Mouse (Mus musculus) hindbrain, embryonic 16.5 days (tissue): Measurements from ENCODE around the gene Abcd1. TPM values are rescaled to one million over a fixed set of nuclear protein-coding genes. Genes with fewer than 3 reads are reported as not detected.
"Not testable (repeated sequence)": the region's sequence is repeated elsewhere in the genome, so short reads cannot be mapped to it uniquely, and the experiment has no call there.

Experiments
- ATAC-seq: fragments of 200-750 bp; cut with Nextera tagmentation; 2 replicates; pipeline ENCODE4 v1.8.0; 2017; ENCODE audit warnings: moderate TSS enrichment, moderate library complexity
- H3K27ac ChIP-seq: fragments of 300-500 bp; sonication (generic); 2 replicates; pipeline ENCODE4 v1.5.1; 2014; ENCODE audit warnings: low read depth, mild to moderate bottlenecking, control low read depth, low read length, moderate library complexity
- H3K27me3 ChIP-seq: fragments of 300-500 bp; sonication (generic); replicated peaks from 2 replicates; pipeline ENCODE4 v1.6.1; 2014; ENCODE audit warnings: low read length; ENCODE audit not compliant: control insufficient read depth, insufficient read depth
- H3K36me3 ChIP-seq: fragments of 300-500 bp; sonication (generic); 2 replicates; pipeline ENCODE4 v1.6.1; 2014; ENCODE audit warnings: mild to moderate bottlenecking, low read length, moderate library complexity, mixed read lengths; ENCODE audit not compliant: control insufficient read depth, insufficient read depth
- H3K4me1 ChIP-seq: fragments of 300-500 bp; sonication (generic); 2 replicates; pipeline ENCODE4 v1.6.1; 2014; ENCODE audit warnings: low read depth, low read length; ENCODE audit not compliant: control insufficient read depth, insufficient read depth
- H3K4me2 ChIP-seq: fragments of 300-500 bp; sonication (generic); 2 replicates; pipeline ENCODE4 v1.6.1; 2014; ENCODE audit warnings: mild to moderate bottlenecking, low read length, control low read depth, moderate library complexity
- H3K4me3 ChIP-seq: fragments of 300-500 bp; sonication (generic); 2 replicates; pipeline ENCODE4 v1.5.1; 2014; ENCODE audit warnings: mild to moderate bottlenecking, low read length, control low read depth, moderate library complexity
- H3K9ac ChIP-seq: fragments of 300-500 bp; sonication (generic); 2 replicates; pipeline ENCODE4 v1.6.1; 2014; ENCODE audit warnings: low read depth, mild to moderate bottlenecking, control low read depth, low read length, moderate library complexity
- H3K9me3 ChIP-seq: fragments of 300-500 bp; sonication (generic); 2 replicates; pipeline ENCODE4 v1.6.1; 2014; ENCODE audit warnings: mild to moderate bottlenecking, low read length, moderate library complexity; ENCODE audit not compliant: control insufficient read depth
- WGBS: fragments of 180-500 bp; shearing (Covaris S2); extraction: QIAGEN DNeasy Blood & Tissue Kit; methylation state at CpG from one replicate; pipeline ENCODE4 v1.1.7; 2014; 5-methylcytosine and 5-hydroxymethylcytosine counted together
- polyA plus RNA-seq: library from polyadenylated mRNA; unstranded; fragments of >200 nt; fragmentation: Nextera tagmentation; extraction: Ambion mirVana; gene quantifications from 2 replicates; pipeline ENCODE4 v1.2.1, GENCODE M21; 2015

Abcd1 gene
- polyA plus RNA-seq, 1 experiment from 2014 or later = 13.2 TPM

DNA sequence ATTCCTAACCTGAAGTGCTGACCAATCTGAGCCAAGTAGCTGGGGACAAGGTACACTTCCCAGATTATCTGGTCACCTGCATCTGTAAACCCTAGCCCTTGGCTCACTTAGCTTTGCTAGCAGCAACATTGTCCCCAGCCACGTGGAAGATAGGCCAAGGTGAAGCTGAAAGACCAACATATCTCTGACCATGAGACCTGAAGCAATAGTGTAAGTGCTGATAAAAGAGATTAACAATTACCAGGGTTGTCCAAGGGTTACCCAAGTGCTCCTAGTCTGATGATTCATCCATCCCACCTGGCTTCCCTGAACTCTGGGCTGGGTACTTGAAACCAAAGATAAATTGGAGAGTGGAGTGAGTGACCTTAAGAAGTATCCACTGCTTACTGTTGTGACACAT, 14.5 kb downstream of the Abcd1 start:
- Histone ChIP-seq H3K9ac (no peak overlapping the region), H3K27ac (no peak overlapping the region), H3K4me3 (no peak overlapping the region), H3K4me2 (no peak overlapping the region), H3K9me3 (no peaks in the 10 kb centered on the region), H3K27me3 (no peaks in the 10 kb centered on the region), H3K36me3 (0 out of 2 replicates have a peak, but pooled peaks cover 4% of the 10 kb centered on the region), H3K4me1 (no peaks in the 10 kb centered on the region)
- 46% methylated on average over 1 of the region's 1 CpGs for WGBS
- no peak for ATAC-seq

DNA sequence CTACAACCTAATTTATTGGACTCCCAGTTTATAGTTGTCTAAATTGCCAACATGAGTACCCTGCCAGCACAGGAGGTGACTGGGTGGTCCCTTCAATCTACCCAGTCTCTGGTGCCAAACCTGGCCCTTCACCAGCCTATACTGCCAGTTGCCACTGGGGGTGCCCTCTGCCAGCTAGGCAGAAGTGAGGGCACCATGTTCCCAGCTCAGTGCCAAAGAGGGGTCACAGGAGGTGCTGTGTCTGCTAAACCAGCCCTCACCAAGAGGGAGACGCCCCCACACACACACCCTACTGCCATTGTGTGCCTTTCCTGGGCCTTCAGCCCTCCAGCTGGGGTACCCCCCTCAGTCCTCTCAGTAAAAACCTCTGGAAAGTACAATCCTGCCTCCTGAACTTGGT, 21.8 kb downstream of the Abcd1 start:
- no peak overlapping the region for H3K4me2 ChIP-seq
- H3K9ac ChIP-seq = no peak overlapping the region
- no peak for ATAC-seq
- no peaks in the 10 kb centered on the region for H3K36me3 ChIP-seq
- H3K4me3 ChIP-seq = no peak overlapping the region
- WGBS = no CpG with 5 or more reads among the region's 1 CpGs
- H3K9me3 ChIP-seq = no peaks in the 10 kb centered on the region
- no peaks in the 10 kb centered on the region for H3K27me3 ChIP-seq
- no peak overlapping the region for H3K27ac ChIP-seq
- no peaks in the 10 kb centered on the region for H3K4me1 ChIP-seq

DNA sequence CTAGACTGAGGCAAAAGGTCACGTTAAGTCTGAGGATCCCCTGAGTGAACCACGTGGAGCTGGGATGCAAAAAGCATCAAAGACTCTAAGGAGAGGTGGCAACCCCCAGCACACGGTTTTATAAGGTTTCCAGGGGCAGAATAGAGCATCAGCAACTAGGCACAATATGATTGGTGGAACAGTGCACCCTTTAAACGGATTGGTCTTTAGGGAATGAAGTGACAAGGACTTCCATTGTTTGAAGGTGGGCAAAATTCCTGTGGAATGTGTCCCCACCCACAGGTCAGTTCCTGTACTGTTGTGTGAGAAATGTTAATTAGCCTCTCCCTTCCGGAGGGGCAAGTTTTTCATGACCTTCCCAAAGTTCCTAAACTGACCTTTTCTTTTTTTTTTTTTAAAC, 22.8 kb downstream of the Abcd1 start:
- H3K4me1 ChIP-seq = no peaks in the 10 kb centered on the region
- no peak for ATAC-seq
- H3K4me2 ChIP-seq = no peak overlapping the region
- no peaks in the 10 kb centered on the region for H3K36me3 ChIP-seq
- WGBS = 76% methylated on average over 5 of the region's 5 CpGs
- H3K4me3 ChIP-seq = no peak overlapping the region
- H3K27me3 ChIP-seq = no peaks in the 10 kb centered on the region
- no peak overlapping the region for H3K27ac ChIP-seq
- H3K9me3 ChIP-seq = no peaks in the 10 kb centered on the region
- no peak overlapping the region for H3K9ac ChIP-seq

DNA sequence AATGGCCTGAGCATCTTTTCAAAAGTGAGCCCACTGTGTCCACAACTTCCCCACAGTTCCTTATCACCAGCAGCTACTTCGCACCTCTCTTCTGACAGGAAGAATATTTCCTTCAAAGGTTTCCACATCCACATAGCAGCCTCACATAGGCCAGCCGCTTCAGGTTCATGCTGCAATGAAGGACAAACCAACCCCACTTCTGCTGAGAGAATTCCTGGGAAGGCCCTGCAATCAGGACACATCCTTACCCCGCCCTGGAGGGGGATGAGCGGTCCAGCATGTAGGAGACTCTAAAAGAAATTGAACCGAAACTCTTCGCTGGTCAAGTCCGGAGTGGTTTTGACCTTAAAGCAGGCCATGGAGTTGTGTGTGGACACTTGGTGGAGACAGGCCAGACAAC, 23.4 kb downstream of the Abcd1 start:
- not testable (repeated sequence) for H3K36me3 ChIP-seq, H3K4me2 ChIP-seq, H3K4me3 ChIP-seq, H3K4me1 ChIP-seq, H3K27me3 ChIP-seq, H3K9me3 ChIP-seq, H3K27ac ChIP-seq, H3K9ac ChIP-seq, ATAC-seq
- WGBS = 95% methylated on average over 7 of the region's 7 CpGs

DNA sequence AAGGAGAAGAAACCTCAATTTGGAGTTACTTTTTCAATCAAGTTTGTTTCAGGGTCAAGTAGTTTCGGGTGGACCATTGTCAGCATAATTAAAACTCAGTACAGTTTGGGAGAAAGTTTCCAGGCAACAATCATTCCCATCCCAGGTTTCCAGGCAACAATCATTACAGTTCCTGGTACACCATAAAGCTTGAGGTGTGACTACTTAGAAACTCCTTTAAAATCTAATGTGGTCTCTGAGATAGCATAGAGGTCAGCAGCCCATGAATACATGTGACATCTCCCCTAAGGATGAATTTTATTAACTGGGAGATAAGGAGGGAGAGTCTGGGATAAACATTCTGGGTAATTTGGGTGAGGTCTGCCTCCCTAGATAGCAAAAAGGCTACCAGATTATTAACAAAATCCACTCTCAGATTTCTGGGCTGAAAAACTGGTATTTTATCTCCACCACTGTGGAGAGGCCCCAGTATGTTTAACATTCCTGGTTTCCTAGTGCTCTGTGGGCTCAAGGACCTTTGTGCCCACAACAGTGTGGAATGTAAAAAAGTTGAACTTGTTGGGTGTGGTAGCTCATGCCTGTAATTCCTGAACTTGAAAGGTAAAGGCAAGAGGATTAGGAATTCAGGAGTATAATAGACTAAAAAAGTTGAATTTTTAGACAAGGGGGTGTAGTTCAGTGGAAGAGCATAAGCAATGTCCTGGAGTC, 28.5 kb downstream of the Abcd1 start:
- Histone ChIP-seq H3K4me2 (no peak overlapping the region), H3K9me3 (no peaks in the 10 kb centered on the region), H3K27me3 (no peaks in the 10 kb centered on the region), H3K27ac (no peak overlapping the region), H3K4me3 (no peak overlapping the region), H3K9ac (no peak overlapping the region), H3K36me3 (no peaks in the 10 kb centered on the region), H3K4me1 (no peaks in the 10 kb centered on the region)
- no peak for ATAC-seq
- WGBS = 83% methylated on average over 1 of the region's 1 CpGs

DNA sequence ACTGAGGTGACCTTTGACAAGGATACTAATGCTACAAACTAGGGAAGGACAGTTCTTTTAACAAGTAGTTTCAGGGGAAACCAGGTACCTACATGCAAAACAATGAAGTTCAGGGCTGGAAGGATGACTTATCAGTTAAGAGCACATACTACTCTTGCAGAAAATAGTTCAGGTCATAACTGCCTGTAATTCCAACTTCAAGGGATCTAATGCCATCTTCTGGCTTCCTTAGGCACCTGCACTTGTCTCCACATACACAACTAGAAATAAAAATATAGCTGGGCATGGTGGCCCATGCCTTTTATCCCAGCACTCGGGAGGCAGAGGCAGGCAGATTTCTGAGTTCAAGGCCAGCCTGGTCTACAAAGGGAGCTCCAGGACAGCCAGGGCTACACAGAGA, 32.6 kb downstream of the Abcd1 start:
- ATAC-seq = no peak

DNA sequence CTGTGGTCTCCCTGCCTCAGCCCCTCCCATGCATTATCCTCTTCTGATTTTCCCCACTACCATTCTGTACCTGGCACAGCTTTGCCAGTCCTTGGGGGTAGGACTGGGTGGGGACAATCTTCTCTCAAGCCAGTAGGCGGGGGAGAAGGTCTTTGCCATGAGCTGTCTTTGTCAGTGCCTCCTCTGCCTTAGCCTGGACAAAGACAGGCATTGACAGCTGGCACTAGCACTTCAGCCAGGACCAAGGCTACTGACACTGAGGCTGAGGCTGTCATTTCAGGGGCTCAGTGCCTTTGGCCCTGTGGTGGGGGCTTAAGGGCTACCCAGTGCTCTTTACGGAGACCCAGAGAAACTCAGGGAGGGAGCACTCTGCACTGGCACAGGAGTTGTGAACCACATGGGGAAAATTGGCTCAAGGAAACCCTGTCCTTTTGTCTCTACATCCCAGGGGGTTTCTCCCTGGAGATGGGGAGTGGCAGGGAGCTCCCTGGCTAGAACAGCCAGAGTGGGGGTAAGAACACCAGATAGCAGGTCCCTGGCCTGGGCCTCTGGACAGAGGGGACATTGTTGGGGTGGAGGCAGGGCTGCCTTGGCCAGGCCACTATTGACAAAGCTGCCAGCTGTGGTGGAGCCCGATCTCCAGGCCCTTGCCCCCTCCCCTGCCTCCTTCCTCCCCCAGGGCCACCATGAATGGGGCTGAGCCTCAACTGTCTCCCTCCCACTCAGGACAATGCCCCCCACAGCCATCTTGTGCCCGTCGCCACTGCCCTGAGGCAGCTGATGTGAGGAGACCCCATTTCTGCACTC, 40.1 kb downstream of the Abcd1 start, which contains the start of gene Plxnb3:
TSS of gene Plxnb3 (plus strand) at position 757 of the 807 bp plus-strand sequence.
- 64% methylated on average over 5 of the region's 5 CpGs for WGBS
- ATAC-seq = peak; percentile 63; the same call in 1 of the 2 replicates
- H3K27ac ChIP-seq = no peak within 1 kb of the TSS

More for the DNA sequence above, 32.6 kb downstream of the Abcd1 start:
- H3K4me1 ChIP-seq = no peaks in the 10 kb centered on the region
- no peaks in the 10 kb centered on the region for H3K9me3 ChIP-seq
- H3K9ac ChIP-seq = no peak overlapping the region
- no peak overlapping the region for H3K27ac ChIP-seq
- H3K4me3 ChIP-seq = no peak overlapping the region
- H3K27me3 ChIP-seq = no peaks in the 10 kb centered on the region
- H3K4me2 ChIP-seq = no peak overlapping the region
- WGBS = 94% methylated on average over 1 of the region's 1 CpGs
- H3K36me3 ChIP-seq = no peaks in the 10 kb centered on the region

DNA sequence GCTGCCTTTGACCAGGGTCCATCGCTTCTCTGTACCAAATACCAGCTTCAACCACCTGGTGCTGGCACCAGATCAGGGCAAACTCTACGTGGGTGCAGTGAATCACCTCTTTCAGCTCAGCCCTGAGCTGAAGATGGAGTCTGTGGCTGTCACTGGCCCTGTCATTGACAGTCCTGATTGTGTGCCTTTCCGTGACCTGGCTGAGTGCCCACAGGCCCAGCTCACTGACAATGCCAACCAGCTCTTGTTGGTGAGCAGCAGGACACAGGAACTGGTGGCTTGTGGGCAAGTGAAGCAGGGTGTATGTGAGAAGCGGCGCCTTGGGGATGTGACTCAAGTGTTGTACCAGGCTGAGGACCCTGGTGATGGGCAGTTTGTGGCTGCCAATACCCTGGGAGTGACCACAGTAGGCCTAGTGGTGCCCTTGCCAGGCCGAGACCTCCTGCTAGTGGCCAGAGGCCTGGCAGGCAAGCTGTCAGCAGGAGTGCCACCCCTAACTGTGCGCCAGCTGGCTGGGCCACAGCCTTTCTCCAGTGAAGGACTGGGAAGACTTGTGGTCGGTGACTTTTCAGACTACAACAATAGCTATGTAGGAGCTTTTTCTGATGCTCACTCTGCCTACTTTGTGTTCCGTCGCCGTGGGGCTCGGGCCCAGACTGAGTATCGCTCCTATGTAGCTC, 42.4 kb downstream of the Abcd1 start:
- Histone ChIP-seq H3K9me3 (no peaks in the 10 kb centered on the region), H3K9ac (no peak overlapping the region), H3K4me3 (no peak overlapping the region), H3K27me3 (no peaks in the 10 kb centered on the region), H3K27ac (no peak overlapping the region), H3K4me1 (no peaks in the 10 kb centered on the region), H3K4me2 (no peak overlapping the region), H3K36me3 (no peaks in the 10 kb centered on the region)
- peak; percentile 61; the same call in 1 of the 2 replicates for ATAC-seq
- 81% methylated on average over 13 of the region's 13 CpGs for WGBS

More for the DNA sequence above, 40.1 kb downstream of the Abcd1 start, which contains the start of gene Plxnb3:
- Histone ChIP-seq H3K4me1 (no peaks in the 10 kb centered on the region), H3K27me3 (no peaks in the 10 kb centered on the region), H3K36me3 (no peaks in the 10 kb centered on the region), H3K4me2 (no peak within 1 kb of the TSS), H3K9me3 (no peaks in the 10 kb centered on the region), H3K4me3 (no peak within 1 kb of the TSS), H3K9ac (no peak within 1 kb of the TSS)

DNA sequence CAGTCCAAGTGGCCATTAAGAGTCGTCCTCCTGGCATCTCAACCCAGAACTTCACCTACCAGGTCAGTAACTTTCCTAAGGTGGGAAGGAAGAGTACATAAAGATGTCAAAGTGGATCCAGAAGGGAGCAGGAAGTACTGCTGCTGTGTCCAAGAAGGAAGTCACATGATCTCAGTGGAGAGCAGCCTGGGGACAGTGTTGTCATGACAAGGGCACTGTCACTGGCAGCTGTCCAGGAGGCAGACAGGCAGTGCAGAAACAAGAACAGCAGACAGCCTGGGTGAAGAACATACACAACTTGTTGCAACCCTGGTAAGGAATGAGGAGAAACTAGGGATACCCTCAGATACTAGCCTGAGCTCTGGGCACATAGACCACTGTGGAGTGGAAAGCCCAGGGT, 48.9 kb downstream of the Abcd1 start:
- H3K27ac ChIP-seq = no peak overlapping the region
- no peaks in the 10 kb centered on the region for H3K4me1 ChIP-seq
- H3K9ac ChIP-seq = no peak overlapping the region
- H3K4me2 ChIP-seq = no peak overlapping the region
- 76% methylated on average over 1 of the region's 1 CpGs for WGBS
- ATAC-seq = 0 out of 2 replicates have a peak, but pooled peaks have one; percentile 54
- H3K4me3 ChIP-seq = no peak overlapping the region
- no peaks in the 10 kb centered on the region for H3K9me3 ChIP-seq
- H3K36me3 ChIP-seq = no peaks in the 10 kb centered on the region
- no peaks in the 10 kb centered on the region for H3K27me3 ChIP-seq
